Mouse (Mus musculus) layer of hippocampus, postnatal 25 days (tissue): Measurements from ENCODE around the gene Gm28961. TPM values are rescaled to one million over a fixed set of nuclear protein-coding genes. Genes with fewer than 3 reads are reported as not detected.
"Not testable (repeated sequence)": the region's sequence is repeated elsewhere in the genome, so short reads cannot be mapped to it uniquely, and the experiment has no call there.

Experiments used
- DNase-seq, 2 experiments: peaks; one replicate each; pipeline ENCODE4 v3.0.0; 2022; ENCODE audit warnings: mixed read lengths in 2 of 2, low spot score in 1 of 2; ENCODE audit errors: extremely low spot score in 1 of 2
- total RNA-seq, 2 experiments: library from RNA; stranded (reverse); gene quantifications; 2 replicates each; pipeline ENCODE4 v1.2.3; 2021

The Gm28961 gene
- not detected for total RNA-seq

- DNase-seq = not testable (repeated sequence)
Observed at GRCm38 (mm10) chrY:57705397-57705796, at the start of gene Gm28961. Gm28961 (plus strand) TSS chrY:57705697.

Other genes with a start within 250 kb of the Gm28961 start
- gene Gm21943, start 172.0 kb upstream of the Gm28961 start, total RNA-seq = not detected